8 mouse cellular contexts compared by ENCODE assay signal in genomic region chr9:71188647-71189415, GRCm38 (mm10). TPM values are rescaled to one million over a fixed set of nuclear protein-coding genes. Genes with fewer than 3 reads are reported as not detected.
DNase-seq lines count a peak whose midpoint lies in the region; ATAC-seq and TF ChIP-seq lines count a peak whose summit lies in the region.

No protein-coding gene starts in this region.

- no peaks in the 10 kb centered on the region for H3K9me3 ChIP-seq in ES-E14 (ENCODE audit: control insufficient read depth, insufficient read depth, low read depth, low read length)
- no peaks in the 10 kb centered on the region for H3K9me3 ChIP-seq in forebrain, embryonic 11.5 days (ENCODE audit: control insufficient read depth, low read length)
- no peaks in the 10 kb centered on the region for H3K9me3 ChIP-seq in neural tube, embryonic 15.5 days (replicated peaks)

- H3K4me2 ChIP-seq in forebrain, embryonic 11.5 days (ENCODE audit: low read depth, low read length, severe bottlenecking), result peak overlapping the region; percentile 31; the same call in 1 of the 2 replicates
- peak overlapping the region; percentile 56 for H3K4me2 ChIP-seq in neural tube, embryonic 15.5 days

- no peak overlapping the region for H3K27ac ChIP-seq in ES-E14 (ENCODE audit: insufficient read depth, low read depth, low read length, poor library complexity, severe bottlenecking)
- H3K27ac ChIP-seq in forebrain, embryonic 11.5 days (ENCODE audit: low read depth, low read length), result no peak overlapping the region
- H3K27ac ChIP-seq in neural tube, embryonic 15.5 days (replicated peaks), result no peak overlapping the region

- no peak overlapping the region for H3K4me3 ChIP-seq in ES-E14 (ENCODE audit: insufficient read depth in 1 of 2, low read depth in 1 of 2, low read length in 2 of 2, poor library complexity in 1 of 2, severe bottlenecking in 1 of 2)
- H3K4me3 ChIP-seq in forebrain, embryonic 11.5 days (ENCODE audit: low read depth, low read length), result no peak overlapping the region
- H3K4me3 ChIP-seq in neural tube, embryonic 15.5 days (replicated peaks), result peak overlapping the region; percentile 16; the same call in 1 of the 2 replicates

- H3K27me3 ChIP-seq in forebrain, embryonic 11.5 days (ENCODE audit: control insufficient read depth, insufficient read depth, low read length), result no peaks in the 10 kb centered on the region
- H3K27me3 ChIP-seq in neural tube, embryonic 15.5 days (replicated peaks), result no peaks in the 10 kb centered on the region

- WGBS in forebrain, embryonic 11.5 days, result 14% methylated on average over 12 of the region's 12 CpGs
- WGBS in large intestine, adult 2 months, result 4% methylated on average over 12 of the region's 12 CpGs
- WGBS in neural tube, embryonic 15.5 days, result 9% methylated on average over 12 of the region's 12 CpGs

- DNase-seq in ES-E14 (ENCODE audit: low read depth, low spot score), result peak; percentile 54
- DNase-seq in c-Kit-positive CD71-positive TER-119-positive erythroid progenitor cells, embryonic 14.5 days (ENCODE audit: low spot score), result peak; percentile 74
- peak; percentile 85 for DNase-seq in forebrain, embryonic 11.5 days (ENCODE audit: low spot score)
- peak; percentile 63 to 84 for DNase-seq in heart, postnatal 10 days
- DNase-seq in large intestine, adult 2 months (ENCODE audit: low read depth, low spot score), result peak; percentile 24
- DNase-seq in lung, adult 18-20 months, result peak; percentile 29
- peak; percentile 25 for DNase-seq in testis, postnatal 14 days (ENCODE audit: low spot score)

- no peaks in the 10 kb centered on the region for H3K36me3 ChIP-seq in ES-E14 (ENCODE audit: control insufficient read depth, insufficient read depth, low read length, poor library complexity, severe bottlenecking)
- no peaks in the 10 kb centered on the region for H3K36me3 ChIP-seq in forebrain, embryonic 11.5 days (ENCODE audit: control insufficient read depth, insufficient read depth, low read length)
- H3K36me3 ChIP-seq in neural tube, embryonic 15.5 days, result no peaks in the 10 kb centered on the region

- peaks cover 0 to 2% of the 10 kb centered on the region in 2 experiments; a peak in 2 of 4 replicates for H3K4me1 ChIP-seq in ES-E14 (ENCODE audit: control insufficient read depth in 2 of 2, insufficient read depth in 2 of 2, low read length in 2 of 2, poor library complexity in 1 of 2)
- no peaks in the 10 kb centered on the region for H3K4me1 ChIP-seq in forebrain, embryonic 11.5 days (replicated peaks; ENCODE audit: control insufficient read depth, insufficient read depth, low read length)
- H3K4me1 ChIP-seq in neural tube, embryonic 15.5 days, result peaks cover 2% of the 10 kb centered on the region

- in situ Hi-C loops in ES-E14 (cut with MboI; ENCODE audit: low sequenced_read_pairs in 2 of 2, unreplicated experiment in 2 of 2), result no loop called here

- ATAC-seq in forebrain, embryonic 11.5 days (replicated peaks; ENCODE audit: low FRiP score), result no peak
- peak; percentile 79; the same call in 1 of the 2 replicates for ATAC-seq in neural tube, embryonic 15.5 days (ENCODE audit: low FRiP score)

- intact Hi-C loops in heart, postnatal 10 days (cut with DNase I), result loop anchor here (10.0 kb wide), 2 partner anchors 64 to 524 kb away; no protein-coding TSS in a partner anchor

- H3K9ac ChIP-seq in ES-E14 (ENCODE audit: insufficient read depth, low read depth, low read length, poor library complexity, severe bottlenecking), result no peak overlapping the region
- no peak overlapping the region for H3K9ac ChIP-seq in forebrain, embryonic 11.5 days (ENCODE audit: low read length)
- H3K9ac ChIP-seq in neural tube, embryonic 15.5 days (replicated peaks), result 0 out of 2 replicates have a peak overlapping the region, but pooled peaks have one; percentile 20

TF ChIP-seq in ES-E14, 5 proteins besides CTCF, POLR2A, EP300 and RAD21:
- no peak for TF ChIP-seq HCFC1 (IDR thresholded peaks at IDR 0.05; ENCODE audit: borderline replicate concordance, insufficient read depth, low read length)
- TF ChIP-seq ZNF384 (IDR thresholded peaks at IDR 0.05; ENCODE audit: low read depth, low read length), result no peak
- TF ChIP-seq MAFK (IDR thresholded peaks at IDR 0.05; ENCODE audit: insufficient read depth, low read depth, low read length), result no peak
- TF ChIP-seq ZC3H11A (IDR thresholded peaks at IDR 0.05; ENCODE audit: borderline replicate concordance, low read depth, low read length), result no peak
- no peak for TF ChIP-seq CHD2 (IDR thresholded peaks at IDR 0.05; ENCODE audit: low read depth, low read length)
TF ChIP-seq in ES-E14: peak in this region for 0.

RNA-seq across cellular contexts. Expression of gene Aqp9, which starts 20.3 kb away (rescaled TPM):
- total RNA-seq in ES-E14 (2012; rRNA removed), result 0.09 and 0.42 TPM in 2 replicates
- 0.09 and 0.20 TPM in 2 replicates for polyA plus RNA-seq in forebrain, embryonic 11.5 days (2014; fragmentation: Nextera tagmentation; extraction: Ambion mirVana)
- total RNA-seq in heart, postnatal 10 days (2021), result under 1 TPM; 0.12 to 0.29 TPM
- polyA plus RNA-seq in large intestine, adult 2 months (2012; rRNA removed), result 0.25 and 0.33 TPM in 2 replicates
- polyA plus RNA-seq in neural tube, embryonic 15.5 days (2015; fragmentation: Nextera tagmentation; extraction: Ambion mirVana), result 0.97 and 1.1 TPM in 2 replicates

RNA-seq across cellular contexts. Expression of gene Aldh1a2, which starts 26.8 kb away (rescaled TPM):
- total RNA-seq in ES-E14 (2012; rRNA removed), result 1.0 and 1.5 TPM in 2 replicates
- 1.2 and 1.6 TPM in 2 replicates for polyA plus RNA-seq in forebrain, embryonic 11.5 days (2014; fragmentation: Nextera tagmentation; extraction: Ambion mirVana)
- total RNA-seq in heart, postnatal 10 days (2021), result 10 to 100 TPM; 35.9 to 46.6 TPM
- polyA plus RNA-seq in large intestine, adult 2 months (2012; rRNA removed), result 9.6 and 10.4 TPM in 2 replicates
- 49.5 and 61.3 TPM in 2 replicates for polyA plus RNA-seq in neural tube, embryonic 15.5 days (2015; fragmentation: Nextera tagmentation; extraction: Ambion mirVana)

Comparison
In these comparisons a context has a peak if more than half of its experiments do, and no peak if none do; other contexts are left out.
1. DNase-seq: peak in every context shown above with its lines; median percentile 85 in forebrain, embryonic 11.5 days; 74 in c-Kit-positive CD71-positive TER-119-positive erythroid progenitor cells, embryonic 14.5 days; 74 in heart, postnatal 10 days; 54 in ES-E14; 29 in lung, adult 18-20 months; 25 in testis, postnatal 14 days; 24 in large intestine, adult 2 months.